Mouse (Mus musculus) erythroblast, embryonic 14.5 days (primary cell): ENCODE results near the gene Fam120b.

Source experiments
- GATA1 ChIP-seq: IDR thresholded peaks from 2 replicates; pipeline ENCODE4 v1.6.1; 2012; ENCODE audit warnings: low read length, inconsistent platforms, mixed read lengths
- TAL1 ChIP-seq: IDR thresholded peaks from 3 replicates; pipeline ENCODE4 v1.6.1; 2012; ENCODE audit warnings: low read length, inconsistent platforms, mixed read lengths

DNA sequence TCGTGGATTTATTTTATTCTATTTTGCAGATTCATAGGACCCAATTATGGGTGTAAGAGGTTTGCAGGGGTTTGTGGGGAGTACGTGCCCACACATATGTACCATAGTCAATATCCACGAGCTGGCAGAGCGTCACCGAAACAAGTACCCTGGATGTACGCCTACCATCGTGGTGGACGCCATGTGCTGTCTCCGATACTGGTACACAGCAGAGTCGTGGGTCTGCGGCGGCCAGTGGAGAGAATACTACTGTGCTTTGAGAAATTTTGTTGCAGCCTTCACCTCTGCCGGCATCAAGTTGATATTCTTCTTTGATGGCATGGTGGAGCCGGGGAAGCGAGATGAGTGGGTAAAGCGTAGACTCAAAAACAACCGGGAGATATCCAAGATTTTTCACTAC lies 5.7 kb downstream of the Fam120b start:
- TF ChIP-seq TAL1 (no peak), GATA1 (no peak)
